Mouse (Mus musculus) C2C12 (cell line): ENCODE data around the gene Gbp2b.

ENCODE experiments used
- CEBPB ChIP-seq: IDR thresholded peaks from one replicate; pipeline ENCODE4 v1.6.1; 2011; ENCODE audit warnings: low read depth, mild to moderate bottlenecking, control low read depth, moderate library complexity
- CTCF ChIP-seq: IDR thresholded peaks from one replicate; pipeline ENCODE4 v1.5.1; 2011; ENCODE audit not compliant: control insufficient read depth, insufficient read depth, insufficient read length
- MAX ChIP-seq: IDR thresholded peaks from one replicate; pipeline ENCODE4 v1.6.1; 2011; ENCODE audit warnings: mild to moderate bottlenecking, control low read depth
- USF1 ChIP-seq: IDR thresholded peaks from one replicate; pipeline ENCODE4 v1.6.1; 2011; ENCODE audit warnings: low read depth, mild to moderate bottlenecking, control low read depth, moderate library complexity

- TF ChIP-seq CTCF (no peak), MAX (no peak), CEBPB (no peak), USF1 (no peak)
These were observed 70.1 kb downstream of the Gbp2b start for GRCm38 (mm10) chr3:142664723-142665122.
